Mouse (Mus musculus) thymus, postnatal 36 days (tissue): Measurements from ENCODE around the gene Reep3.
"Not testable (repeated sequence)": the region's sequence is repeated elsewhere in the genome, so short reads cannot be mapped to it uniquely, and the experiment has no call there.

Experiments
- DNase-seq, 2 experiments: peaks; one replicate each; pipeline ENCODE4 v3.0.0; 2022; ENCODE audit warnings: mixed read lengths in 2 of 2

The Reep3 gene

GRCm38 (mm10) chr10:67004527-67005042 is 92.2 kb downstream of the Reep3 start:
- DNase-seq: peak; percentile 39 to 50

GRCm38 (mm10) chr10:67003743-67004526 is 92.8 kb downstream of the Reep3 start:
- peak; percentile 31 to 40 for DNase-seq

- peak; percentile 14 to 24 for DNase-seq
Measured at GRCm38 (mm10) chr10:67003009-67003742, 93.6 kb downstream of the Reep3 start.

- DNase-seq: peak; percentile 21 to 50
Measured at GRCm38 (mm10) chr10:67002207-67003008, 94.3 kb downstream of the Reep3 start.

GRCm38 (mm10) chr10:67000958-67001615 is 95.7 kb downstream of the Reep3 start:
- DNase-seq: not testable (repeated sequence)

GRCm38 (mm10) chr10:67000136-67000535 is 96.6 kb downstream of the Reep3 start:
- DNase-seq: no peak

- no peak for DNase-seq
Measured at GRCm38 (mm10) chr10:66998770-66999169, 98.0 kb downstream of the Reep3 start.

GRCm38 (mm10) chr10:66995181-66995580 is 101.6 kb downstream of the Reep3 start:
- no peak for DNase-seq

- no peak for DNase-seq
Measured at GRCm38 (mm10) chr10:66994469-66994868, 102.3 kb downstream of the Reep3 start.

- no peak for DNase-seq
Measured at GRCm38 (mm10) chr10:66992591-66992990, 104.2 kb downstream of the Reep3 start.

GRCm38 (mm10) chr10:66990506-66990905 is 106.2 kb downstream of the Reep3 start:
- no peak for DNase-seq

- DNase-seq: no peak
Measured at GRCm38 (mm10) chr10:66983043-66983442, 113.7 kb downstream of the Reep3 start.

- DNase-seq: no peak
Measured at GRCm38 (mm10) chr10:66978215-66978614, 118.5 kb downstream of the Reep3 start.

- DNase-seq: no peak
Measured at GRCm38 (mm10) chr10:66977093-66977492, 119.7 kb downstream of the Reep3 start.

- no peak for DNase-seq
Measured at GRCm38 (mm10) chr10:66975451-66975850, 121.3 kb downstream of the Reep3 start.

- DNase-seq: no peak
Measured at GRCm38 (mm10) chr10:66974417-66974816, 122.3 kb downstream of the Reep3 start.

- no peak for DNase-seq
Measured at GRCm38 (mm10) chr10:66973866-66974265, 122.9 kb downstream of the Reep3 start.

GRCm38 (mm10) chr10:66973274-66973673 is 123.5 kb downstream of the Reep3 start:
- DNase-seq: no peak

GRCm38 (mm10) chr10:66970336-66971115 is 126.2 kb downstream of the Reep3 start:
- DNase-seq: no peak

GRCm38 (mm10) chr10:66969581-66969980 is 127.2 kb downstream of the Reep3 start:
- no peak for DNase-seq

- DNase-seq: no peak
Measured at GRCm38 (mm10) chr10:66969081-66969480, 127.7 kb downstream of the Reep3 start.

GRCm38 (mm10) chr10:66968541-66968940 is 128.2 kb downstream of the Reep3 start:
- no peak for DNase-seq
